Mouse (Mus musculus): ENCODE data around the gene E330034G19Rik. TPM values are rescaled to one million over a fixed set of nuclear protein-coding genes. Genes with fewer than 3 reads are reported as not detected.

Gene E330034G19Rik
- polyA plus RNA-seq (2014; fragmentation: Nextera tagmentation; extraction: Ambion mirVana) = not detected in 2 replicates

GRCm38 (mm10) chr14:24292914-24293313 is at the start of gene E330034G19Rik:
TSS of gene E330034G19Rik (plus strand) at chr14:24293214.
- Histone ChIP-seq H3K4me3 (ENCODE audit: low read depth, low read length) (no peak within 1 kb of the TSS), H3K27ac (ENCODE audit: low read depth, low read length) (no peak within 1 kb of the TSS), H3K4me1 (replicated peaks; ENCODE audit: control insufficient read depth, insufficient read depth, low read length) (no peaks in the 10 kb centered on the region), H3K9ac (ENCODE audit: low read depth, low read length) (no peak within 1 kb of the TSS), H3K4me2 (no peak within 1 kb of the TSS), H3K9me3 (ENCODE audit: control insufficient read depth, low read length) (no peaks in the 10 kb centered on the region), H3K27me3 (replicated peaks; ENCODE audit: control insufficient read depth, insufficient read depth, low read length) (no peaks in the 10 kb centered on the region), H3K36me3 (ENCODE audit: control insufficient read depth, insufficient read depth, low read length) (no peaks in the 10 kb centered on the region)
- ATAC-seq (replicated peaks; ENCODE audit: low FRiP score) (no peak), DNase-seq (ENCODE audit: low spot score) (no peak)
- WGBS = 44% methylated on average over 3 of the region's 3 CpGs

GRCm38 (mm10) chr14:24244330-24245176 is 48.5 kb upstream of the E330034G19Rik start:
- Histone ChIP-seq H3K4me1 (replicated peaks; ENCODE audit: control insufficient read depth, insufficient read depth, low read length) (0 out of 2 replicates have a peak, but pooled peaks cover 5% of the 10 kb centered on the region), H3K27ac (ENCODE audit: low read depth, low read length) (peak overlapping the region; percentile 52; the same call in 1 of the 2 replicates), H3K4me2 (peak overlapping the region; percentile 89), H3K4me3 (ENCODE audit: low read depth, low read length) (peak overlapping the region; percentile 69), H3K36me3 (ENCODE audit: control insufficient read depth, insufficient read depth, low read length) (no peaks in the 10 kb centered on the region), H3K9ac (ENCODE audit: low read depth, low read length) (peak overlapping the region; percentile 73), H3K9me3 (ENCODE audit: control insufficient read depth, low read length) (no peaks in the 10 kb centered on the region), H3K27me3 (replicated peaks; ENCODE audit: control insufficient read depth, insufficient read depth, low read length) (peaks cover 55% of the 10 kb centered on the region)
- ATAC-seq (replicated peaks; ENCODE audit: low FRiP score) = no peak
- peak; percentile 43 for DNase-seq (ENCODE audit: low spot score)
- 2% methylated on average over 36 of the region's 40 CpGs for WGBS

DNA sequence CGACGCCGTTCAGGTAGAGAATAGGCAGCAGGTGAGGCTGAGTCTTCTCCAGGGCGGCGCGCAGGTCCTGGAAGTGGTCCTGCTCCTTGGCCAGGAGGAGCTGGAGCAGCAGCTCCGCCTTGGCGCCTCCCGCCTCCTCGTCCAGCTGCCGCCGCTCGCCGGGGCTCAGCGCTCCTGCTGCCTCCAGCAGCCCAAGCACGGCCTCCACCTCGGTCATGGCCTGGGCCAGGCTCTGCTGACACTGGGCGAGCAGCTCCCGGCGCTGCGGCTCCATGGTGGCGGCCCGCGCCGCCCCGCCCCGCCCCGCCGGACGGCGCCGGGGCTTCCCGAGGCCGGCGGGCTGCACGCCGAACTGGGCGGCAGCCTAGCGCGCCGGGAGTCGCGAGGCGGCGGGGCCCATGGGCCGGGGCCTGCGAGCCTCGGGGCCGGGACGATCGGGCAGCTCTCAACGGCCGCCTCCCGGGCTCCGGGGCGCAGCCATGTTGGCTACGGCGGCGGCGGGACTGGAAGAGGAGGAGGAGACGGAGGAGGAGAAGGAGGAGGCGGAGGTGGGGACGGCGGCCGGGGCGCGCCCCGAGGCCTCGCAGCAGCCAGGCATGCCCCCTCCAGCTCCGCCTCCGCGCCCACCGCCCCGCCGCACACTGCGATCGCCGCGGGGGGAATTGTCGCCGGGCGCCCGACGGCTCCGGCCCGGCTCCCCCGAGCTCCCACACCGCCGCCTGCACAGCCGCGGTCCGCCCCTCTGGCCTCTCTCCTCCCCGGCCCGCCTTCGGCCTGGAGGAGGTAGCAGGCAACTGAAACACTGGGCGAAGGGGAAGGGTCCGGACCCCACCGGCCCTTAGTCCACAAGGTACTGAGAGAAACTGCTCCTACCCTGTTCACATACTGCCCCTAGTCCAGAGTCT is 47.6 kb upstream of the E330034G19Rik start, which contains the start of gene Dlg5:
Gene Dlg5, minus strand, starts transcription at position 744 of the 905 bp plus-strand sequence.
- no peaks in the 10 kb centered on the region for H3K36me3 ChIP-seq (ENCODE audit: control insufficient read depth, insufficient read depth, low read length)
- H3K27me3 ChIP-seq (replicated peaks; ENCODE audit: control insufficient read depth, insufficient read depth, low read length) = peaks cover 55% of the 10 kb centered on the region
- under 1% methylated on average over 85 of the region's 98 CpGs for WGBS
- 0 out of 2 replicates have a peak, but pooled peaks cover 5% of the 10 kb centered on the region for H3K4me1 ChIP-seq (replicated peaks; ENCODE audit: control insufficient read depth, insufficient read depth, low read length)
- DNase-seq (ENCODE audit: low spot score) (peak; percentile 70), ATAC-seq (replicated peaks; ENCODE audit: low FRiP score) (peak; percentile 81)
- peak within 1 kb of the TSS; percentile 73 for H3K9ac ChIP-seq (ENCODE audit: low read depth, low read length)
- peak within 1 kb of the TSS; percentile 69 for H3K4me3 ChIP-seq (ENCODE audit: low read depth, low read length)
- peak within 1 kb of the TSS; percentile 52 for H3K27ac ChIP-seq (ENCODE audit: low read depth, low read length)
- peak within 1 kb of the TSS; percentile 89 for H3K4me2 ChIP-seq
- no peaks in the 10 kb centered on the region for H3K9me3 ChIP-seq (ENCODE audit: control insufficient read depth, low read length)

GRCm38 (mm10) chr14:24249926-24250325 is 43.1 kb upstream of the E330034G19Rik start:
- WGBS = 44% methylated on average over 2 of the region's 2 CpGs
- Histone ChIP-seq H3K27me3 (replicated peaks; ENCODE audit: control insufficient read depth, insufficient read depth, low read length) (peaks cover 30% of the 10 kb centered on the region), H3K4me3 (ENCODE audit: low read depth, low read length) (no peak overlapping the region), H3K27ac (ENCODE audit: low read depth, low read length) (no peak overlapping the region), H3K4me2 (no peak overlapping the region), H3K36me3 (ENCODE audit: control insufficient read depth, insufficient read depth, low read length) (no peaks in the 10 kb centered on the region), H3K9ac (ENCODE audit: low read depth, low read length) (no peak overlapping the region), H3K9me3 (ENCODE audit: control insufficient read depth, low read length) (no peaks in the 10 kb centered on the region), H3K4me1 (replicated peaks; ENCODE audit: control insufficient read depth, insufficient read depth, low read length) (peaks cover 10% of the 10 kb centered on the region; the same call in 1 of the 2 replicates)
- no peak for DNase-seq (ENCODE audit: low spot score)
- no peak for ATAC-seq (replicated peaks; ENCODE audit: low FRiP score)

DNA sequence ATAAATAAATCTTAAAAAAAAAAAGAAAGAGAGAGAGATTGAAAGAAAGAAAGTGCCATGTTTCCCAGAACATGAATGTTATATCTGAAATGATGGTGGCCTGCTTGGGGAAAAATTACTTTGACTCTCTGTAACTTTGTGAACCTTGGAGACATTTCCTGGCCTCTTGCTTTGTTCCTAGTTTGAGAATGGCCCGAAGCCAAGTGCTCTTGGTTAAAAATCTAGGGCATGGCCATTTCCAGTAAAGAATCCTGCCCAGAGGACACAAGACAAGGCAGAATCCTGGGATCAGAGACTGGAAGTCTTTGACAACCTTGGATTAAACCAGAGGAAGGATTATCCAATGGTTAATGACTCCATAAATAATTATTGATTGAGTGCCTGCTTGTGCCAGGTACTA is 41.7 kb upstream of the E330034G19Rik start:
- peaks cover 7% of the 10 kb centered on the region; the same call in 1 of the 2 replicates for H3K4me1 ChIP-seq (replicated peaks; ENCODE audit: control insufficient read depth, insufficient read depth, low read length)
- no peak overlapping the region for H3K4me2 ChIP-seq
- no peak overlapping the region for H3K4me3 ChIP-seq (ENCODE audit: low read depth, low read length)
- ATAC-seq (replicated peaks; ENCODE audit: low FRiP score) (no peak), DNase-seq (ENCODE audit: low spot score) (no peak)
- no peak overlapping the region for H3K27ac ChIP-seq (ENCODE audit: low read depth, low read length)
- no peaks in the 10 kb centered on the region for H3K9me3 ChIP-seq (ENCODE audit: control insufficient read depth, low read length)
- peaks cover 17% of the 10 kb centered on the region for H3K27me3 ChIP-seq (replicated peaks; ENCODE audit: control insufficient read depth, insufficient read depth, low read length)
- no peaks in the 10 kb centered on the region for H3K36me3 ChIP-seq (ENCODE audit: control insufficient read depth, insufficient read depth, low read length)
- WGBS = 64% methylated on average over 1 of the region's 1 CpGs
- H3K9ac ChIP-seq (ENCODE audit: low read depth, low read length) = no peak overlapping the region

DNA sequence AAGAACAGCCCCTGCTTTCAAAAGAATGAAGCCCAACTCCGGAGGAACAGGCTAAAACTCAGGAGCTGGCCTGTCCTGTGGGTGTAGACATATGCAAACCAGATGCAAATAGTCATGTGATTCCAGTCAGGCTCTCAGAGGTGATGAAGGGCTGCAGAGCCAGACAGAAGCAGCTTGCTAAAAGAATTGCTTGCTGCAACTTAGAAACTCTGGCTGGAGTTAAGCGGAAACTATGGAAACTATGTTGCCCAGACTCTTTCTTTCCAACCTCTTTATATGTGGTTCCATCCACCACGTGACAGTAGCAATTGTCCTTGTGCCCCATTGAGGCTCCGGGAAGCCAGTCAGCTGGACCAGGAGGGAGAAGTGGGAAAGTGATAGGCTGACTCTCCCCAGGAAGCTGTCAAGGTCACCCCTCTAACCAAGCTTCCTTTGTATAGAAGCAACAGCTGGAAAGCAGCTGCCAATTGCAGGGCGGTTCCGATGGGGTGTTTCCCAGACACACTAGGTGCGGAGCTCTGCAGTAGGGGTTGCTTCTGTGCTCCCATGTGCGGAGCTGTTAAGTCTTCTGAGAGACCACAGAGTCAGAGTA is 39.3 kb upstream of the E330034G19Rik start:
- no peak overlapping the region; the same call in 1 of the 2 replicates for H3K27ac ChIP-seq (ENCODE audit: low read depth, low read length)
- ATAC-seq (replicated peaks; ENCODE audit: low FRiP score) (peak; percentile 49; the same call in 1 of the 2 replicates), DNase-seq (ENCODE audit: low spot score) (peak; percentile 43)
- no peak overlapping the region for H3K4me3 ChIP-seq (ENCODE audit: low read depth, low read length)
- H3K9ac ChIP-seq (ENCODE audit: low read depth, low read length) = no peak overlapping the region
- H3K4me2 ChIP-seq = no peak overlapping the region
- H3K27me3 ChIP-seq (replicated peaks; ENCODE audit: control insufficient read depth, insufficient read depth, low read length) = no peaks in the 10 kb centered on the region; the same call in 1 of the 2 replicates
- H3K36me3 ChIP-seq (ENCODE audit: control insufficient read depth, insufficient read depth, low read length) = no peaks in the 10 kb centered on the region
- WGBS = 8% methylated on average over 8 of the region's 8 CpGs
- H3K9me3 ChIP-seq (ENCODE audit: control insufficient read depth, low read length) = no peaks in the 10 kb centered on the region
- peaks cover 7% of the 10 kb centered on the region; the same call in 1 of the 2 replicates for H3K4me1 ChIP-seq (replicated peaks; ENCODE audit: control insufficient read depth, insufficient read depth, low read length)

DNA sequence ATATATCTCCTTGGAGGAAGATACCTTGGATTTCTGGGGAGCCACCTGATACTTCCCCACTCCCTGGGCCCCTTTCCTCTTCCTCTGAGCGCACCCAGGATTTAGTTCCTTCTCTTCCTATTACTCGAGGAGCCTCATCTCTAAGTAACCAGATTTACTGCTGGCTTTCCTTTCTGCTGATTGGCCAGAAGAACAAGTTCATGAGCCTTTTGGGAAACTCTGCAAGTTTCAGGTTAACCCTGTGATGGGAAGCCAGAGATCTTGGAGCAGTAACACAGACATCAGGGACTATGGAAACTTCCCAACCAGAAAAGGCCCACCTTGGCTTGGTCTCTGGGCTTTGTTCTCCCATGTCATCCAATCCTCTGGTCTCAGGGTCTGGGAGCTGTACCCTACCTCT is 37.1 kb upstream of the E330034G19Rik start:
- ATAC-seq (replicated peaks; ENCODE audit: low FRiP score) (no peak), DNase-seq (ENCODE audit: low spot score) (no peak)
- H3K9ac ChIP-seq (ENCODE audit: low read depth, low read length) = no peak overlapping the region
- H3K9me3 ChIP-seq (ENCODE audit: control insufficient read depth, low read length) = no peaks in the 10 kb centered on the region
- H3K27ac ChIP-seq (ENCODE audit: low read depth, low read length) = no peak overlapping the region
- H3K27me3 ChIP-seq (replicated peaks; ENCODE audit: control insufficient read depth, insufficient read depth, low read length) = no peaks in the 10 kb centered on the region; the same call in 1 of the 2 replicates
- 55% methylated on average over 2 of the region's 2 CpGs for WGBS
- H3K4me3 ChIP-seq (ENCODE audit: low read depth, low read length) = no peak overlapping the region
- H3K36me3 ChIP-seq (ENCODE audit: control insufficient read depth, insufficient read depth, low read length) = no peaks in the 10 kb centered on the region
- no peak overlapping the region for H3K4me2 ChIP-seq
- H3K4me1 ChIP-seq (replicated peaks; ENCODE audit: control insufficient read depth, insufficient read depth, low read length) = peaks cover 7% of the 10 kb centered on the region; the same call in 1 of the 2 replicates

DNA sequence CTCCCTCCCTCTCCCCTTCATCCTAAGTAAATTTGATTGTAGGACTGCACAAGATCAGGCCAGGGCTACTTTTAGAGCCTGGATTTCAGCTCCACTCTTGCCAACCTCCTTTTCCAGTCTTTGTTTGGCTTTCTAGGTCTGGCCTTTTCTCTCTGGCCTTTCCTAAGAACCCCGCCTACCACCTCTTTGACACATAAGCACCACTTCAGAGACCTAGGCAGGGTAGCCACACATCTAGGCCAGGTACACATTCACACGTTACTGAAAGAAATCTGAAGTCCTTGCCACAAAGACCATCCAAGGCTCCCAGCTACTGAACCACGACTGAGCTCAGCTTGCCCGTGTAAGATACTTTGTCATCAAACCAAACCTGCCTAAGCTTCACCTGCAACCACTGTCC is 32.6 kb upstream of the E330034G19Rik start:
- ATAC-seq (replicated peaks; ENCODE audit: low FRiP score) = no peak
- DNase-seq (ENCODE audit: low spot score) = no peak
- Histone ChIP-seq H3K4me3 (ENCODE audit: low read depth, low read length) (no peak overlapping the region), H3K4me1 (replicated peaks; ENCODE audit: control insufficient read depth, insufficient read depth, low read length) (no peaks in the 10 kb centered on the region), H3K9ac (ENCODE audit: low read depth, low read length) (no peak overlapping the region), H3K36me3 (ENCODE audit: control insufficient read depth, insufficient read depth, low read length) (no peaks in the 10 kb centered on the region), H3K27me3 (replicated peaks; ENCODE audit: control insufficient read depth, insufficient read depth, low read length) (no peaks in the 10 kb centered on the region), H3K27ac (ENCODE audit: low read depth, low read length) (no peak overlapping the region), H3K4me2 (no peak overlapping the region), H3K9me3 (ENCODE audit: control insufficient read depth, low read length) (no peaks in the 10 kb centered on the region)
- WGBS = 65% methylated on average over 4 of the region's 4 CpGs

Data from liver, embryonic 11.5 days (tissue).